23 mouse cellular contexts compared by ENCODE assay signal in genomic region chr3:79068976-79069375, GRCm38 (mm10).
DNase-seq lines count a peak whose midpoint lies in the region; ATAC-seq and TF ChIP-seq lines count a peak whose summit lies in the region.
"Had no signal": no experiment of that assay in that cellular context is flagged by ENCODE, and none has a peak within 500 bp of the region (broad histone marks: within the 10 kb centered on the region; RNA-seq: fewer than 3 reads in every experiment).

No protein-coding gene starts in this region.

- no peaks in the 10 kb centered on the region for H3K4me1 ChIP-seq in midbrain, embryonic 11.5 days (ENCODE audit: control insufficient read depth, insufficient read depth, low read length)
- no peaks in the 10 kb centered on the region for H3K4me1 ChIP-seq in midbrain, postnatal 0 days (ENCODE audit: insufficient read depth, low read length)
- H3K4me1 ChIP-seq: embryonic facial prominence, embryonic 13.5 days; embryonic facial prominence, embryonic 15.5 days; forebrain, embryonic 10.5 days; forebrain, embryonic 12.5 days had no signal

- peak; percentile 89 for DNase-seq in heart, adult 11 months
- no peak for DNase-seq in heart, adult 9 months (ENCODE audit: low spot score in 2 of 2)
- no peak for DNase-seq in left cerebral cortex, adult 2 months (ENCODE audit: extremely low spot score in 1 of 2, low spot score in 2 of 2)
- no peak for DNase-seq in left cerebral cortex, postnatal 36 days (ENCODE audit: low spot score in 2 of 2)
- DNase-seq in midbrain, embryonic 11.5 days (ENCODE audit: low spot score, missing footprints), result peak; percentile 69
- DNase-seq in midbrain, postnatal 0 days (ENCODE audit: low spot score), result no peak
- no peak for DNase-seq in gastrocnemius, postnatal 36 days
- DNase-seq: adrenal gland, adult 2 months; adrenal gland, postnatal 10 days; adrenal gland, postnatal 25 days; cerebellum, adult 11 months; cerebellum, adult 18-20 months; cerebellum, adult 9-10 months; cerebellum, postnatal 14 days; cerebellum, postnatal 36 days; embryo, embryonic 11 days had no signal

- intact Hi-C loops in left cerebral cortex, adult 2 months (cut with DNase I), result loop anchor here (5.0 to 10.0 kb wide), 3 partner anchors 52 to 114 kb away; no protein-coding TSS in a partner anchor
- intact Hi-C loops in left cerebral cortex, postnatal 36 days (cut with DNase I), result no loop called here
- intact Hi-C loops in gastrocnemius, postnatal 36 days (cut with DNase I), result no loop called here

- no peaks in the 10 kb centered on the region for H3K9me3 ChIP-seq in midbrain, embryonic 11.5 days (ENCODE audit: control insufficient read depth, low read length)
- H3K9me3 ChIP-seq in midbrain, postnatal 0 days (ENCODE audit: low read length), result no peaks in the 10 kb centered on the region
- H3K9me3 ChIP-seq: embryonic facial prominence, embryonic 13.5 days; embryonic facial prominence, embryonic 15.5 days; forebrain, embryonic 10.5 days; forebrain, embryonic 12.5 days had no signal

- H3K36me3 ChIP-seq in midbrain, embryonic 11.5 days (ENCODE audit: control insufficient read depth, insufficient read depth, low read length), result peaks cover 8% of the 10 kb centered on the region
- H3K36me3 ChIP-seq in midbrain, postnatal 0 days (ENCODE audit: insufficient read depth, low read length), result peaks cover 42% of the 10 kb centered on the region

- H3K27ac ChIP-seq in left cerebral cortex, adult 2 months, result peak overlapping the region; percentile 50; the same call in 1 of the 2 replicates
- H3K27ac ChIP-seq in midbrain, embryonic 11.5 days (ENCODE audit: low read depth, low read length), result no peak overlapping the region
- no peak overlapping the region for H3K27ac ChIP-seq in midbrain, postnatal 0 days (ENCODE audit: low read depth, low read length)
- H3K27ac ChIP-seq: embryonic facial prominence, embryonic 13.5 days; embryonic facial prominence, embryonic 15.5 days; forebrain, embryonic 10.5 days; forebrain, embryonic 12.5 days had no signal

- no peak for ATAC-seq in midbrain, embryonic 11.5 days (ENCODE audit: low FRiP score)
- ATAC-seq in midbrain, postnatal 0 days (ENCODE audit: low FRiP score), result no peak
- ATAC-seq: forebrain, embryonic 14.5 days; forebrain, embryonic 16.5 days had no signal

- H3K4me2 ChIP-seq in midbrain, embryonic 11.5 days, result no peak overlapping the region
- H3K4me2 ChIP-seq in midbrain, postnatal 0 days (ENCODE audit: low read depth, low read length, poor library complexity, severe bottlenecking), result no peak overlapping the region
- H3K4me2 ChIP-seq: embryonic facial prominence, embryonic 13.5 days; embryonic facial prominence, embryonic 15.5 days; forebrain, embryonic 12.5 days had no signal

- TF ChIP-seq CTCF in left cerebral cortex, adult 2 months (IDR thresholded peaks at IDR 0.05), result no peak
- no peak for TF ChIP-seq CTCF in midbrain, postnatal 0 days (IDR thresholded peaks at IDR 0.05)

- no peak overlapping the region for H3K4me3 ChIP-seq in left cerebral cortex, adult 2 months
- no peak overlapping the region for H3K4me3 ChIP-seq in midbrain, embryonic 11.5 days (ENCODE audit: low read depth, low read length)
- H3K4me3 ChIP-seq in midbrain, postnatal 0 days (ENCODE audit: low read depth, low read length), result no peak overlapping the region
- H3K4me3 ChIP-seq: embryonic facial prominence, embryonic 13.5 days; embryonic facial prominence, embryonic 15.5 days; erythroblast, embryonic 14.5 days; forebrain, embryonic 10.5 days; forebrain, embryonic 12.5 days had no signal

- no peak overlapping the region for H3K9ac ChIP-seq in midbrain, embryonic 11.5 days (ENCODE audit: low read length)
- H3K9ac ChIP-seq in midbrain, postnatal 0 days (replicated peaks; ENCODE audit: low read length, poor library complexity, severe bottlenecking), result no peak overlapping the region
- H3K9ac ChIP-seq: embryonic facial prominence, embryonic 13.5 days; embryonic facial prominence, embryonic 15.5 days; forebrain, embryonic 12.5 days had no signal

- no peaks in the 10 kb centered on the region for H3K27me3 ChIP-seq in midbrain, embryonic 11.5 days (ENCODE audit: control insufficient read depth, insufficient read depth, low read length)
- H3K27me3 ChIP-seq in midbrain, postnatal 0 days (ENCODE audit: insufficient read depth, low read length), result no peaks in the 10 kb centered on the region
- H3K27me3 ChIP-seq: embryonic facial prominence, embryonic 13.5 days; embryonic facial prominence, embryonic 15.5 days; forebrain, embryonic 12.5 days had no signal

- WGBS in midbrain, embryonic 11.5 days, result 89% methylated on average over 11 of the region's 11 CpGs
- 82% methylated on average over 11 of the region's 11 CpGs for WGBS in midbrain, postnatal 0 days

Comparison
In these comparisons a context has a peak if more than half of its experiments do, and no peak if none do; other contexts are left out.
1. DNase-seq: peak in heart, adult 11 months (single experiment) and midbrain, embryonic 11.5 days (single experiment); none in heart, adult 9 months (0 of 2), left cerebral cortex, adult 2 months (0 of 2), left cerebral cortex, postnatal 36 days (0 of 2), midbrain, postnatal 0 days (single experiment) and gastrocnemius, postnatal 36 days (0 of 2).